Mouse (Mus musculus) neural tube, embryonic 12.5 days (tissue): ENCODE data around the gene Sema3c. TPM values are rescaled to one million over a fixed set of nuclear protein-coding genes. Genes with fewer than 3 reads are reported as not detected.

Experiments used
- ATAC-seq: fragments of 200-750 bp; cut with Nextera tagmentation; 2 replicates; pipeline ENCODE4 v1.8.0; 2017; ENCODE audit warnings: low read depth, mild to moderate bottlenecking, moderate TSS enrichment, moderate library complexity; ENCODE audit not compliant: low FRiP score
- H3K27ac ChIP-seq: fragments of 300-500 bp; sonication (generic); 2 replicates; pipeline ENCODE4 v1.5.1; 2016
- H3K27me3 ChIP-seq: fragments of 300-500 bp; sonication (generic); replicated peaks from 2 replicates; pipeline ENCODE4 v1.6.1; 2016; ENCODE audit warnings: mild to moderate bottlenecking
- H3K36me3 ChIP-seq: fragments of 300-500 bp; sonication (generic); 2 replicates; pipeline ENCODE4 v1.6.1; 2016; ENCODE audit warnings: mild to moderate bottlenecking
- H3K4me1 ChIP-seq: fragments of 300-500 bp; sonication (generic); 2 replicates; pipeline ENCODE4 v1.6.1; 2016
- H3K4me2 ChIP-seq: fragments of 300-500 bp; sonication (generic); replicated peaks from 2 replicates; pipeline ENCODE4 v1.6.1; 2016; ENCODE audit warnings: mild to moderate bottlenecking
- H3K4me3 ChIP-seq: fragments of 300-500 bp; sonication (generic); 2 replicates; pipeline ENCODE4 v1.5.1; 2016
- H3K9ac ChIP-seq: fragments of 300-500 bp; sonication (generic); 2 replicates; pipeline ENCODE4 v1.6.1; 2016; ENCODE audit warnings: mild to moderate bottlenecking
- H3K9me3 ChIP-seq: fragments of 300-500 bp; sonication (generic); 2 replicates; pipeline ENCODE4 v1.6.1; 2016; ENCODE audit warnings: mild to moderate bottlenecking
- WGBS: fragments of 180-500 bp; shearing (Covaris S2); methylation state at CpG from one replicate; pipeline ENCODE4 v1.1.7; 2016; 5-methylcytosine and 5-hydroxymethylcytosine counted together
- polyA plus RNA-seq: library from polyadenylated mRNA; unstranded; fragments of >200 nt; fragmentation: Nextera tagmentation; extraction: Ambion mirVana; gene quantifications from 2 replicates; pipeline ENCODE4 v1.2.1, GENCODE M21; 2016

The Sema3c gene
- polyA plus RNA-seq, 1 experiment from 2014 or later = 36.0 TPM

GRCm38 (mm10) chr5:17671356-17671755, 97.3 kb downstream of the Sema3c start:
- no peak for ATAC-seq
- Histone ChIP-seq H3K4me1 (no peaks in the 10 kb centered on the region), H3K27ac (no peak overlapping the region), H3K36me3 (no peaks in the 10 kb centered on the region), H3K9me3 (no peaks in the 10 kb centered on the region), H3K27me3 (no peaks in the 10 kb centered on the region), H3K4me2 (no peak overlapping the region), H3K9ac (no peak overlapping the region), H3K4me3 (no peak overlapping the region)

- H3K36me3 ChIP-seq = no peaks in the 10 kb centered on the region
- H3K4me1 ChIP-seq = no peaks in the 10 kb centered on the region
- no peak overlapping the region for H3K4me2 ChIP-seq
- no peak overlapping the region for H3K4me3 ChIP-seq
- H3K27ac ChIP-seq = no peak overlapping the region
- no peaks in the 10 kb centered on the region for H3K9me3 ChIP-seq
- ATAC-seq = no peak
- no peaks in the 10 kb centered on the region for H3K27me3 ChIP-seq
- H3K9ac ChIP-seq = no peak overlapping the region
- 89% methylated on average over 2 of the region's 2 CpGs for WGBS
These were observed 106.8 kb downstream of the Sema3c start for GRCm38 (mm10) chr5:17680862-17681261.

- WGBS = 69% methylated on average over 2 of the region's 2 CpGs
These were observed 115.0 kb downstream of the Sema3c start for GRCm38 (mm10) chr5:17689121-17689520.

GRCm38 (mm10) chr5:17689604-17690003, 115.5 kb downstream of the Sema3c start:
- WGBS = 86% methylated on average over 5 of the region's 5 CpGs
- no peaks in the 10 kb centered on the region for H3K27me3 ChIP-seq
- ATAC-seq = no peak
- no peaks in the 10 kb centered on the region for H3K4me1 ChIP-seq
- no peak overlapping the region for H3K4me2 ChIP-seq
- no peak overlapping the region for H3K27ac ChIP-seq
- H3K36me3 ChIP-seq = no peaks in the 10 kb centered on the region
- no peak overlapping the region for H3K4me3 ChIP-seq
- H3K9me3 ChIP-seq = no peaks in the 10 kb centered on the region
- H3K9ac ChIP-seq = no peak overlapping the region

More at GRCm38 (mm10) chr5:17689121-17689520, 115.0 kb downstream of the Sema3c start:
- no peak for ATAC-seq
- H3K4me1 ChIP-seq = no peaks in the 10 kb centered on the region
- no peak overlapping the region for H3K27ac ChIP-seq
- H3K4me3 ChIP-seq = no peak overlapping the region
- H3K4me2 ChIP-seq = no peak overlapping the region
- H3K27me3 ChIP-seq = no peaks in the 10 kb centered on the region
- no peak overlapping the region for H3K9ac ChIP-seq
- no peaks in the 10 kb centered on the region for H3K36me3 ChIP-seq
- no peaks in the 10 kb centered on the region for H3K9me3 ChIP-seq

- Histone ChIP-seq H3K27me3 (no peaks in the 10 kb centered on the region), H3K4me1 (no peaks in the 10 kb centered on the region), H3K9ac (no peak overlapping the region), H3K27ac (no peak overlapping the region), H3K4me2 (no peak overlapping the region), H3K9me3 (no peaks in the 10 kb centered on the region), H3K4me3 (no peak overlapping the region), H3K36me3 (no peaks in the 10 kb centered on the region)
- WGBS = 90% methylated on average over 2 of the region's 2 CpGs
- no peak for ATAC-seq
These were observed 121.3 kb downstream of the Sema3c start for GRCm38 (mm10) chr5:17695366-17695765.

GRCm38 (mm10) chr5:17698905-17699304, 124.8 kb downstream of the Sema3c start:
- H3K4me1 ChIP-seq = no peaks in the 10 kb centered on the region; the same call in 1 of the 2 replicates
- no peak overlapping the region for H3K4me2 ChIP-seq
- no peak overlapping the region for H3K27ac ChIP-seq
- ATAC-seq = no peak
- H3K27me3 ChIP-seq = no peaks in the 10 kb centered on the region
- H3K9me3 ChIP-seq = no peaks in the 10 kb centered on the region
- 90% methylated on average over 2 of the region's 2 CpGs for WGBS
- H3K36me3 ChIP-seq = no peaks in the 10 kb centered on the region
- H3K9ac ChIP-seq = no peak overlapping the region
- no peak overlapping the region for H3K4me3 ChIP-seq

- Histone ChIP-seq H3K4me2 (no peak overlapping the region), H3K9me3 (no peaks in the 10 kb centered on the region), H3K27me3 (no peaks in the 10 kb centered on the region), H3K9ac (no peak overlapping the region), H3K36me3 (no peaks in the 10 kb centered on the region), H3K4me3 (no peak overlapping the region), H3K4me1 (no peaks in the 10 kb centered on the region; the same call in 1 of the 2 replicates), H3K27ac (no peak overlapping the region)
- no peak for ATAC-seq
- 49% methylated on average over 3 of the region's 3 CpGs for WGBS
These were observed 130.1 kb downstream of the Sema3c start for GRCm38 (mm10) chr5:17704160-17704559.

- H3K4me1 ChIP-seq = no peaks in the 10 kb centered on the region
- no peaks in the 10 kb centered on the region for H3K9me3 ChIP-seq
- H3K36me3 ChIP-seq = no peaks in the 10 kb centered on the region
- WGBS = 29% methylated on average over 3 of the region's 3 CpGs
- H3K4me2 ChIP-seq = no peak overlapping the region
- H3K27ac ChIP-seq = no peak overlapping the region
- 0 out of 2 replicates have a peak, but pooled peaks have one; percentile 13 for ATAC-seq
- no peaks in the 10 kb centered on the region for H3K27me3 ChIP-seq
- no peak overlapping the region for H3K4me3 ChIP-seq
- H3K9ac ChIP-seq = no peak overlapping the region
These were observed 133.0 kb downstream of the Sema3c start for GRCm38 (mm10) chr5:17707086-17707485.

- no peak overlapping the region for H3K4me2 ChIP-seq
- H3K36me3 ChIP-seq = no peaks in the 10 kb centered on the region
- WGBS = 81% methylated on average over 4 of the region's 4 CpGs
- H3K4me1 ChIP-seq = no peaks in the 10 kb centered on the region
- no peak overlapping the region for H3K4me3 ChIP-seq
- no peaks in the 10 kb centered on the region for H3K27me3 ChIP-seq
- no peaks in the 10 kb centered on the region for H3K9me3 ChIP-seq
- H3K27ac ChIP-seq = no peak overlapping the region
- no peak for ATAC-seq
- H3K9ac ChIP-seq = no peak overlapping the region
These were observed 138.3 kb downstream of the Sema3c start for GRCm38 (mm10) chr5:17712374-17712773.

- no peaks in the 10 kb centered on the region for H3K27me3 ChIP-seq
- no peaks in the 10 kb centered on the region for H3K36me3 ChIP-seq
- no peaks in the 10 kb centered on the region for H3K9me3 ChIP-seq
- no peaks in the 10 kb centered on the region for H3K4me1 ChIP-seq
- H3K27ac ChIP-seq = no peak overlapping the region
- no peak overlapping the region for H3K9ac ChIP-seq
- H3K4me3 ChIP-seq = no peak overlapping the region
- no peak for ATAC-seq
- no peak overlapping the region for H3K4me2 ChIP-seq
- WGBS = 19% methylated on average over 1 of the region's 1 CpGs
These were observed 141.1 kb downstream of the Sema3c start for GRCm38 (mm10) chr5:17715206-17715605.

- no peaks in the 10 kb centered on the region for H3K27me3 ChIP-seq
- no peak for ATAC-seq
- WGBS = 34% methylated on average over 4 of the region's 4 CpGs
These were observed 145.9 kb downstream of the Sema3c start for GRCm38 (mm10) chr5:17720011-17720410.

GRCm38 (mm10) chr5:17724031-17724430, 149.9 kb downstream of the Sema3c start:
- Histone ChIP-seq H3K27ac (no peak overlapping the region), H3K4me2 (no peak overlapping the region), H3K4me3 (no peak overlapping the region), H3K36me3 (0 out of 2 replicates have a peak, but pooled peaks cover 2% of the 10 kb centered on the region), H3K9ac (no peak overlapping the region), H3K27me3 (no peaks in the 10 kb centered on the region), H3K9me3 (no peaks in the 10 kb centered on the region), H3K4me1 (peaks cover 7% of the 10 kb centered on the region)
- peak; percentile 45; the same call in 1 of the 2 replicates for ATAC-seq
- 13% methylated on average over 2 of the region's 2 CpGs for WGBS

More at GRCm38 (mm10) chr5:17720011-17720410, 145.9 kb downstream of the Sema3c start:
- H3K4me3 ChIP-seq = no peak overlapping the region
- no peak overlapping the region for H3K27ac ChIP-seq
- no peak overlapping the region for H3K9ac ChIP-seq
- no peaks in the 10 kb centered on the region for H3K36me3 ChIP-seq
- H3K9me3 ChIP-seq = no peaks in the 10 kb centered on the region
- peaks cover 7% of the 10 kb centered on the region for H3K4me1 ChIP-seq
- no peak overlapping the region for H3K4me2 ChIP-seq

- Histone ChIP-seq H3K36me3 (0 out of 2 replicates have a peak, but pooled peaks cover 2% of the 10 kb centered on the region), H3K4me2 (no peak overlapping the region), H3K4me1 (peaks cover 7% of the 10 kb centered on the region), H3K9me3 (no peaks in the 10 kb centered on the region), H3K9ac (no peak overlapping the region), H3K4me3 (no peak overlapping the region), H3K27me3 (no peaks in the 10 kb centered on the region), H3K27ac (no peak overlapping the region)
- 37% methylated on average over 5 of the region's 5 CpGs for WGBS
- no peak for ATAC-seq
These were observed 154.0 kb downstream of the Sema3c start for GRCm38 (mm10) chr5:17728047-17728446.
